Mouse (Mus musculus) brain, embryonic 14.5 days (tissue): ENCODE results near the gene Ids. TPM values are rescaled to one million over a fixed set of nuclear protein-coding genes. Genes with fewer than 3 reads are reported as not detected.

ENCODE experiments used
- DNase-seq: peaks from one replicate; pipeline ENCODE4 v3.0.0-alpha.2; 2011; ENCODE audit warnings: low read depth
- CTCF ChIP-seq: fragments of 200-500 bp; IDR thresholded peaks from 2 replicates; pipeline ENCODE4 v1.5.1; 2012; ENCODE audit warnings: inconsistent platforms, mild to moderate bottlenecking, moderate library complexity, borderline replicate concordance; ENCODE audit not compliant: insufficient read depth, insufficient read length; ENCODE audit errors: extremely low read depth
- POLR2A ChIP-seq: fragments of 200-500 bp; IDR thresholded peaks from 2 replicates; pipeline ENCODE4 v1.6.1; 2012; ENCODE audit warnings: mild to moderate bottlenecking, inconsistent platforms, borderline replicate concordance; ENCODE audit not compliant: poor library complexity, insufficient read depth, insufficient read length, severe bottlenecking; ENCODE audit errors: extremely low read depth
- polyA plus RNA-seq: library from polyadenylated mRNA; depleted of rRNA; stranded (reverse); fragments of >200 nt; gene quantifications from 2 replicates; pipeline ENCODE4 v1.2.3, GENCODE M21; 2012; rRNA removed

Ids gene
- polyA plus RNA-seq, 1 experiment: 124 TPM

DNA sequence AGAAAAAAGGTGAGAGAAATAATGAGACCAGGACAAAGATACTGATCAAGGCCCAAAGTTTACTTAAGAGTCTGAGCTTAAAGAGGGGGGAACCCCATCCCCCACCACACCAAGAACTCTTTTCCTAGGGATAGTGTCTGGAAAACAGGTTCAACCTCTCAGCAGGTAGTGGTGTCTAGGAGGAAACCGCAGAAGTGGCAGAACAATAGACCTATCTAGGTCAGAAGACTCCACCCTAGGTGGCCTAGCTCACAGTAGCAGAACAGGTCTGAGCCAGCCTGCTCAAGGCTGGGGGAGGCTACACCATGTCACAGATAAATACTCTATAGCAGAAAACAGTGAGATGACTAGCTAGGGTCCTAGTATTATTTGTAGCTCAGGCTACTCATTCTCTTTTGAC is 37.2 kb downstream of the Ids start:
- DNase-seq: no peak
- TF ChIP-seq CTCF (no peak), POLR2A (no peak)

DNA sequence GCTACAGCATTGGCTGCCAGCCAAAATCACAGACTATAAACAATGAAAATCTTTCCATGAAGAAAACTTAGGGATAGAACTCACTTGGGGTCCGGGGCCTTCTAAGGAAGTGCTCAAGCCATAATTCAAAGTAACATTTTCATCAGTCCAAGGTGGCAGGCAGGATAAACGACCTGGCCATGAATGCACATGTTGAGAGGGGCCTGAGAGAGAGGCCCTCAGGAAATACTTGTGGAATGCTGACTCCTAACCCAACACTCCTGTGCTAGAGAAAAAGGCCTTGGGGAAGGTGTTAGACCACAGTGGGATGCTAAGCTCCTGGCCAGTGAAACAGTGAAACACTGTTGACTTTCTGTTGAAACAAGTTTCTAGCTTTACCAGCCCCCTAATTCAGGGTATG is 45.6 kb downstream of the Ids start:
- TF ChIP-seq CTCF: no peak
- TF ChIP-seq POLR2A: no peak
- peak; percentile 3 for DNase-seq

DNA sequence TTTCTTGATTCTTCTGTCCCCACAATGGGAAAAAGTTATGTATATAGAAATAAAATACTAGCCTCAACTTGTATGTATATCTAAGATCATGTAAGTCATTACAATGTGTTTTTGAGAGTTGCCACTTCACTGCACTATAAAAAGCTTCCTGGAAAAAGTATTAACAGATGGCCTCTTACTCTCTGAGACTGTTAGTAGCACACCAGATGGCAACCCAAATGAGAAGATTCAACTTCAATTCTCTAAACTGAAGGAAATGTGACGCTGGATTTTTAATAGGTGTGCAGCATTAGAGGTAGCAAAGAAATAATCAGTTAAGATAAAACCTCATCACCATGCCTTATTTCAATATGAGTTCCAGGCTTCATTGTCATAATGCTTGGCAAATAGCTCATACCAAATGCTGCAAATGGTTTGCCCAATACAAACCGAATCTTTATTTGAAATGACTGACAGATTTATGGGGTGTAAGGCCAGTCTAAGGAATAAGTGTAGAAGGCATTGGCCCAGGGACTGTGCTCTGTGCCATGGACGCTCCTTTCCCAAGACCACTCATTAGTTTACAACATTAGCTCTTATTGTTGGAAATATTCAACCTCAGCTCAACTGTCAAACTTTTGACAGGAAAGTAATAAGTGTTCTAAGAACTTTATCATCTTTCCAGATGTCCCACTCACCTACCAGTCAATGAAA is 49.8 kb downstream of the Ids start:
- peak; percentile 48 for DNase-seq
- TF ChIP-seq CTCF (no peak), POLR2A (no peak)

Other genes starting within 250 kb of the Ids start
- gene 1110012L19Rik, start 20.8 kb upstream of the Ids start, polyA plus RNA-seq: 20.4 and 21.6 TPM in 2 replicates
- 46.7 and 50.0 TPM in 2 replicates for gene Tmem185a, start 112.1 kb upstream of the Ids start, polyA plus RNA-seq